Mouse (Mus musculus): Measurements from ENCODE around the gene Gm10160. TPM values are rescaled to one million over a fixed set of nuclear protein-coding genes. Genes with fewer than 3 reads are reported as not detected.
A peak's percentile ranks its signal among the peaks of the same experiment; 100 is the strongest.

Gene Gm10160
- total RNA-seq, 2 experiments from 2014 or later: not detected

- peak; percentile 47 for DNase-seq
Observed at GRCm38 (mm10) chr7:81827806-81828667, 27.6 kb downstream of the Gm10160 start.

- DNase-seq: peak; percentile 56
Observed at GRCm38 (mm10) chr7:81825381-81825780, 30.2 kb downstream of the Gm10160 start.

DNA sequence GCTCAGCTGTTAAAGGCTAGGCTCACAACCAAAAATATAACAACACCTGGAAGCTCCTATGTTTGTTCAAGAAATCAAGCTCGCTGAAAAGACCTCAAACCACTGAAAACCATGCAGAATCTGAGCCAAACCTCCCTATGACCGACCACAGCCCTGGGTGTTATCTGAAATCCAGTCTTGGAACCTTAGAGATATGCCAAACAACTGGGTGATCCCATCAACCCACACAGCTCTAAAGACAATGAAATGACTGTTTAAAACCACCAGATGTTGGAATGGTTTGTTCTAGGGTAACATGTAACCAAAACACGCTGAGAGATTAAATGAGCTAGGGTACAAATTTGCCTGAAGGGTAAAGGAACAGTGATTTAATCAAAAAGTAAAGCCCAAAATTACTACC, 30.7 kb downstream of the Gm10160 start:
- no peak for DNase-seq

DNA sequence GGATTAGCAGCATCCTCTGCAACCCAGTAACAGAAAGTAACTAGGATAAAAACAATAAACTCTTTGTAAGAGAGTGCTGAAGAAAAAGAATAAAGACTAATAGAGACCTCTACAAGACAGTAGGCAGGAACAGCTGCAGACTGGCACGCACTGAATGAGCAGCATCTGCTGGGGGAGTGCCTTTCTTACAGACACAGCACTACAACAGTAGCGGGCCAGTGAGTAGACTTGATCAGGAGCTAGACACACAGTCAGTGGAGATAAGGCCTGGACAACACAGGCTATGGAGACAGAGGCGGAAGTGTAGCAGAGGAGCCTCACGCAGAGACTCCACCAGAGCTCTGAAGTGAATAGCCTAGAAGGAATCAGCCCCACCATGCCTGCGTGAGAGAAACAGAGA, 49.5 kb downstream of the Gm10160 start:
- DNase-seq: no peak

Other genes starting within 250 kb of the Gm10160 start
- 1 to 10 TPM; 4.1 to 8.3 TPM for gene Homer2, start 148.3 kb downstream of the Gm10160 start, total RNA-seq (2021)
- gene Ramac, start 92.9 kb downstream of the Gm10160 start, total RNA-seq (2021): 10 to 100 TPM; 41.5 to 45.5 TPM
- gene 3110040N11Rik, start 66.3 kb downstream of the Gm10160 start, total RNA-seq (2021): 10 to 100 TPM; 30.3 to 30.4 TPM
- gene Btbd1, start 26.4 kb downstream of the Gm10160 start, total RNA-seq (2021): 100 to 1,000 TPM; 116 to 135 TPM
- 10 to 100 TPM; 15.8 to 21.2 TPM for gene Tm6sf1, start 3.2 kb upstream of the Gm10160 start, total RNA-seq (2021)
- 10 to 100 TPM; 12.2 to 15.8 TPM for gene Hdgfl3, start 78.7 kb upstream of the Gm10160 start, total RNA-seq (2021)
- gene Bnc1, start 136.5 kb upstream of the Gm10160 start, total RNA-seq (2021): 1 to 10 TPM; 1.2 to 1.5 TPM

Data from adrenal gland, postnatal 10 days (tissue).